Mouse (Mus musculus): ENCODE measurements at regions not wholly inside any gene's neighbourhood (a gene's known extent, or its start where the extent isn't known, plus 50 kb on each side); places are given as distances from the start of the nearest gene placed in this dataset.

DNA sequence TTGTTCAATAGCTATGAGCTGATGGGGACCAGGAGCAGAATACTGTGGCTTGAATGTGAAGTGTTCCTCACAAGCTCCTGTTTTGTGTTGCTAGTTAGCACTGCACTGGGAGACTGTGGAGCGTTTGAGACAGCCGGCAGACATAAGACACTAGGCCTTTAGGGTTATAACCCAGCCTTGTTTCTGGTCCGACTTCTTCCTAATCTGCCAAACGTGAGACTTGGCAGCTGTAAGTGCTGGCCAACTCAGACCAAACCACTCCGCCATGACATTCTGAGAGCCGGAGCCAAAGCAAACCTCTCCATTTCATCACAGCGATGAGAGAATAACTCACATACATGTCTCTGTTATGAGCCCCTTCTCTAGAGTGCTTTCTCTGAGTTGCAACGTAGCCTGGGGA, 375.2 kb downstream of the Rps24 start:
- Histone ChIP-seq H3K27ac (ENCODE audit: low read depth) (no peak overlapping the region), H3K9ac (replicated peaks; ENCODE audit: low read depth, low read length) (no peak overlapping the region), H3K4me2 (ENCODE audit: low read depth, low read length) (no peak overlapping the region), H3K4me1 (ENCODE audit: control insufficient read depth, insufficient read depth) (peaks cover 25% of the 10 kb centered on the region; the same call in 1 of the 2 replicates), H3K4me3 (ENCODE audit: low read depth, low read length) (no peak overlapping the region), H3K27me3 (ENCODE audit: control insufficient read depth, insufficient read depth, low read length) (no peaks in the 10 kb centered on the region), H3K36me3 (replicated peaks; ENCODE audit: control insufficient read depth, insufficient read depth, low read length) (no peaks in the 10 kb centered on the region), H3K9me3 (replicated peaks; ENCODE audit: control insufficient read depth, low read length) (no peaks in the 10 kb centered on the region)
- WGBS, result 63% methylated on average over 8 of the region's 8 CpGs
- ATAC-seq (ENCODE audit: insufficient read depth, low read depth) (no peak), DNase-seq (ENCODE audit: low spot score) (no peak)
- TF ChIP-seq CTCF (IDR thresholded peaks at IDR 0.05; ENCODE audit: low read depth), result no peak
- TF ChIP-seq EP300 (IDR thresholded peaks at IDR 0.05; ENCODE audit: low read depth), result no peak

DNA sequence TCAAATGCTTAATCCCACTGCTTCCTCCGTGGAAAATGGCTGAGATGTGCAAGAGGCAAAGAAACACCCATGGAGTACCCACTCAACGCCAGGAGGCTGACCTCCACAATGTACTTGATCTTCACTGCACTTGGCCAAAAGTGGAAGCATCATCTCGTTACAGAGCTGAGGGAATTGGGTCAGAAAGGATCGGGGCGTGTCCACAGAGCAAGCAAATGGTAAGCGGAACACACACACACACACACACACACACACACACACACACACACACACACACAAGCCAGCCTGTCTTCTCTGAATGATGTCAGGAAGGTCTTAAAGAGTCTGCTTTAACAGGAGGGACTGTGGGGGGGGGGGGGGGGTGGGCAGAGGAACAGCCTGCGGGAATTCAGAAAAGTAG, 375.7 kb downstream of the Rps24 start:
- Histone ChIP-seq H3K9me3 (replicated peaks; ENCODE audit: control insufficient read depth, low read length) (no peaks in the 10 kb centered on the region), H3K4me1 (ENCODE audit: control insufficient read depth, insufficient read depth) (peaks cover 25% of the 10 kb centered on the region; the same call in 1 of the 2 replicates), H3K27ac (ENCODE audit: low read depth) (no peak overlapping the region), H3K9ac (replicated peaks; ENCODE audit: low read depth, low read length) (no peak overlapping the region), H3K4me3 (ENCODE audit: low read depth, low read length) (no peak overlapping the region), H3K4me2 (ENCODE audit: low read depth, low read length) (no peak overlapping the region), H3K36me3 (replicated peaks; ENCODE audit: control insufficient read depth, insufficient read depth, low read length) (no peaks in the 10 kb centered on the region), H3K27me3 (ENCODE audit: control insufficient read depth, insufficient read depth, low read length) (no peaks in the 10 kb centered on the region)
- TF ChIP-seq EP300 (IDR thresholded peaks at IDR 0.05; ENCODE audit: low read depth), result no peak
- no peak for TF ChIP-seq CTCF (IDR thresholded peaks at IDR 0.05; ENCODE audit: low read depth)
- WGBS, result 76% methylated on average over 7 of the region's 7 CpGs
- DNase-seq (ENCODE audit: low spot score), result no peak
- ATAC-seq (ENCODE audit: insufficient read depth, low read depth), result no peak

DNA sequence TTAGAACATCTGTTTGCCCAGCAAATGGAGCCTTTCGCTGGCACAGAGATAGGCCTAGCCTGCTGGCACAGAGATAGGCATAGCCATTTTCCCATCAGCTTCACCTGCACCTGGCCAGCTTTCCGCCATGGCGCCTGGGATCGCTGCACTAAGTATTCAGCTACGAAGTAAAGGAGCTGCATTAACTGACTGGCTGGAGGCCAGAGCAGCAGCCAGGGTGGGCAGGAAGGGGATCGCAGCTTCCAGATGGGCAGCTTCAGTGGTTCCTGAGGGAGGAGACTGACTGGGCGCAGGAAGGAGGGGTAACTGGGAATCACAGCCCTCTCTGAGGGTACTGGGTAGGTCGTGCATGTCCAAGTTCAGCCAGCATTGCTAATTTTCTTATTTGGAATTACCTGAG, 376.2 kb downstream of the Rps24 start:
- DNase-seq (ENCODE audit: low spot score) (no peak), ATAC-seq (ENCODE audit: insufficient read depth, low read depth) (no peak)
- Histone ChIP-seq H3K27me3 (ENCODE audit: control insufficient read depth, insufficient read depth, low read length) (no peaks in the 10 kb centered on the region), H3K27ac (ENCODE audit: low read depth) (no peak overlapping the region), H3K9ac (replicated peaks; ENCODE audit: low read depth, low read length) (no peak overlapping the region), H3K4me3 (ENCODE audit: low read depth, low read length) (no peak overlapping the region), H3K36me3 (replicated peaks; ENCODE audit: control insufficient read depth, insufficient read depth, low read length) (no peaks in the 10 kb centered on the region), H3K4me2 (ENCODE audit: low read depth, low read length) (no peak overlapping the region), H3K4me1 (ENCODE audit: control insufficient read depth, insufficient read depth) (peaks cover 25% of the 10 kb centered on the region; the same call in 1 of the 2 replicates), H3K9me3 (replicated peaks; ENCODE audit: control insufficient read depth, low read length) (no peaks in the 10 kb centered on the region)
- TF ChIP-seq CTCF (IDR thresholded peaks at IDR 0.05; ENCODE audit: low read depth), result no peak
- TF ChIP-seq EP300 (IDR thresholded peaks at IDR 0.05; ENCODE audit: low read depth), result no peak
- 67% methylated on average over 8 of the region's 8 CpGs for WGBS

DNA sequence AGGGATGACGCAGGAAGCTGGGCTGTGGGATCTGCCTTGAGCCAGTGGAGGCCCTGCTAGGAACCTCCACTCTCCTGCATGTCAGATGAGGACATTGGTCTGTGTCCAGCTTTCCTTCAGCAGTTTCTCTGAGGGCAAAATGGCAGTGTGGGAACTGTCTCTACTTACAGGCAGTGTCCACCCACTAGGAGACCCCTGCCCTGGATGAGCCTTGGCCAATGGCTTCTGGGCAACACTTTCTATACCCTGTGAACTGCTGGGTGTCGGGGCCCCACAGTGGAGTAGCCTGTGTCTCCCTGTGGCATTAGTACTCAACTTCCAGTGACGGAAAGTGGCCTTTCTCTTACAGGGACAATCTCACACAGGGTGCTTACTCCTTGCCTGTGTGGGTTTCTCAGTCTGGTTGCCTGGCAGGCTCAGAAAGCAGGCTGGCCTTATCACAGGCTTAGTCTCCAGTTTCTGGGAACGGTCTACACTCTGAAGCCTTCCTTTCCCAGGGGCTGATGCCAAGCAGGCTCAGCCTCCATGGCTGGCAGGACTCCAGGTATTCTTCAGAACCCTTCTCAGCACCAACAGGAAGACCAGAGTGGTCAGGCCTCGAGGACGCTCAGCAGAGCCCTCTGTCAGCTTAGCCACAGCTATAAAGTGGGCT, 378.8 kb downstream of the Rps24 start:
- H3K9ac ChIP-seq (replicated peaks; ENCODE audit: low read depth, low read length), result no peak overlapping the region
- DNase-seq (ENCODE audit: low spot score) (no peak), ATAC-seq (ENCODE audit: insufficient read depth, low read depth) (peak; percentile 40)
- H3K9me3 ChIP-seq (replicated peaks; ENCODE audit: control insufficient read depth, low read length), result no peaks in the 10 kb centered on the region
- WGBS, result 48% methylated on average over 6 of the region's 6 CpGs
- peaks cover 25% of the 10 kb centered on the region; the same call in 1 of the 2 replicates for H3K4me1 ChIP-seq (ENCODE audit: control insufficient read depth, insufficient read depth)
- H3K27me3 ChIP-seq (ENCODE audit: control insufficient read depth, insufficient read depth, low read length), result no peaks in the 10 kb centered on the region
- no peak overlapping the region for H3K4me2 ChIP-seq (ENCODE audit: low read depth, low read length)
- H3K27ac ChIP-seq (ENCODE audit: low read depth), result peak overlapping the region; percentile 54
- no peak overlapping the region for H3K4me3 ChIP-seq (ENCODE audit: low read depth, low read length)
- TF ChIP-seq CTCF (IDR thresholded peaks at IDR 0.05; ENCODE audit: low read depth) (no peak), EP300 (IDR thresholded peaks at IDR 0.05; ENCODE audit: low read depth) (no peak)
- no peaks in the 10 kb centered on the region for H3K36me3 ChIP-seq (replicated peaks; ENCODE audit: control insufficient read depth, insufficient read depth, low read length)

DNA sequence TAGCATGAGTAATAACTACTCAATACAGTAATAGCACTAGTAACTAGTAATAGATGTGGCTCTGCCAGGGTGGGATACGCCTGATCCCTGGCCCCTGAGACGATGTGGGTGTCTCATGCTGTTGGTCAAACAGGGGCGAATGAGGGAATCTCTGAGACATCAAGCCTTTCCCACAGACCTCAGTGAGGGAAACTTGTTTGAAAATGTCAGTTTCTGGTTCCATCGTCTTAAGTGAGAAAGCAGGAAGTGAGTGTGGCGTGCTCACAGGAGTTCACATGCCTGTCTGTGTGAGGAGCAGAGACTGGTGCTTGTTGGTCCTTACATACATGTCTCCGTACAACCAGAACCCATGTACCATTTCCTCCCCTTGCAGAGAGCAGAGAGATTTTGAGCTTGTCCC, 380.9 kb downstream of the Rps24 start:
- H3K4me2 ChIP-seq (ENCODE audit: low read depth, low read length), result no peak overlapping the region

DNA sequence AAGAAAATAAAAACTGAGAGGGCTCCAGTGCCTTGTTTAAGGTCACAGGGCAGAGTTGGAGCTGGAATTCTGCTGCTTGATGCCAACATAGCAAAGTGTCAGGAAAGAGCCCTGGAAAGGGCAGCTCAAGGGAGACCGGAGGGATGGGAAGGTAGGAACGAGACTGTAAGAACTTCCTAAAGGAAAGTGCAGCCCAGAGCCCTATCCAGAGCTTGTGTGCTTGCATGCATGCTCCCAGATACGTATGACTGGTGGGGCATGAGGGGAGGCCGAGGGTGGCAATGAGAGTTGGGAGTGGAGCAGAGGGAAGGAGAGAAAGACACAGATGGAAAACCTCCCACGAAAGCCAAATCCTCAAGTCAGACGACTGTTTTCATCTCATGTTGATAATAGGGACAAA, 381.8 kb downstream of the Rps24 start:
- ATAC-seq (ENCODE audit: insufficient read depth, low read depth) (no peak), DNase-seq (ENCODE audit: low spot score) (no peak)
- Histone ChIP-seq H3K9me3 (replicated peaks; ENCODE audit: control insufficient read depth, low read length) (no peaks in the 10 kb centered on the region), H3K27ac (ENCODE audit: low read depth) (no peak overlapping the region), H3K4me2 (ENCODE audit: low read depth, low read length) (no peak overlapping the region), H3K36me3 (replicated peaks; ENCODE audit: control insufficient read depth, insufficient read depth, low read length) (no peaks in the 10 kb centered on the region), H3K27me3 (ENCODE audit: control insufficient read depth, insufficient read depth, low read length) (no peaks in the 10 kb centered on the region), H3K4me1 (ENCODE audit: control insufficient read depth, insufficient read depth) (peaks cover 22% of the 10 kb centered on the region; the same call in 1 of the 2 replicates), H3K9ac (replicated peaks; ENCODE audit: low read depth, low read length) (no peak overlapping the region), H3K4me3 (ENCODE audit: low read depth, low read length) (no peak overlapping the region)
- 72% methylated on average over 6 of the region's 6 CpGs for WGBS
- TF ChIP-seq EP300 (IDR thresholded peaks at IDR 0.05; ENCODE audit: low read depth), result no peak
- no peak for TF ChIP-seq CTCF (IDR thresholded peaks at IDR 0.05; ENCODE audit: low read depth)

More for the DNA sequence above, 380.9 kb downstream of the Rps24 start:
- H3K9ac ChIP-seq (replicated peaks; ENCODE audit: low read depth, low read length), result no peak overlapping the region
- H3K27ac ChIP-seq (ENCODE audit: low read depth), result no peak overlapping the region
- WGBS, result 80% methylated on average over 6 of the region's 6 CpGs
- TF ChIP-seq EP300 (IDR thresholded peaks at IDR 0.05; ENCODE audit: low read depth), result no peak
- no peak for TF ChIP-seq CTCF (IDR thresholded peaks at IDR 0.05; ENCODE audit: low read depth)
- H3K27me3 ChIP-seq (ENCODE audit: control insufficient read depth, insufficient read depth, low read length), result no peaks in the 10 kb centered on the region
- no peaks in the 10 kb centered on the region for H3K9me3 ChIP-seq (replicated peaks; ENCODE audit: control insufficient read depth, low read length)
- no peaks in the 10 kb centered on the region for H3K36me3 ChIP-seq (replicated peaks; ENCODE audit: control insufficient read depth, insufficient read depth, low read length)
- peaks cover 25% of the 10 kb centered on the region; the same call in 1 of the 2 replicates for H3K4me1 ChIP-seq (ENCODE audit: control insufficient read depth, insufficient read depth)
- ATAC-seq (ENCODE audit: insufficient read depth, low read depth) (no peak), DNase-seq (ENCODE audit: low spot score) (no peak)
- H3K4me3 ChIP-seq (ENCODE audit: low read depth, low read length), result no peak overlapping the region
